Mouse (Mus musculus): ENCODE data around the gene Mrtfb. TPM values are rescaled to one million over a fixed set of nuclear protein-coding genes. Genes with fewer than 3 reads are reported as not detected.
A peak's percentile ranks its signal among the peaks of the same experiment; 100 is the strongest.

The Mrtfb gene
- total RNA-seq, 2 experiments from 2014 or later: 92.1 to 104 TPM

- no peak for DNase-seq (ENCODE audit: low spot score in 2 of 2)
Measured at GRCm38 (mm10) chr16:13381771-13382170, 125.5 kb downstream of the Mrtfb start.

DNA sequence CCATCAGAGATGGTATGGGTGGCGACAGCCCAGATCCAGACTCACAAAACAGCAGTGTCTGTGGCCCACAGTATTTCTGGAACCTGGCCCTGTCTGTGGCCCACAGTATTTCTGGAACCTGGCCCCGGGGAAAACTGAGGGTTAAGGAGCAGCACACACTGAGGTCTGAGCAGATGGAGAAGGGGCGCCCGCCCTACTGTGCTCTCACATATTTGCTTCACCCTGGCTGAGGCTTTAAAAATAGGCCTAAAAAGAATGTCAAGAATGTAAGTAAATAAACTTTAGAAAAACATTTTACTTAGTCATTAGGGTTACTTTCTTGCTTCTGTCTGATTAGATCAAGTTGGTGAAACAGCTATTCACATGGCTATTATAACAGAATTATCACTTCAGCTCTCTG, 131.0 kb downstream of the Mrtfb start:
- DNase-seq (ENCODE audit: low spot score in 2 of 2): no peak

DNA sequence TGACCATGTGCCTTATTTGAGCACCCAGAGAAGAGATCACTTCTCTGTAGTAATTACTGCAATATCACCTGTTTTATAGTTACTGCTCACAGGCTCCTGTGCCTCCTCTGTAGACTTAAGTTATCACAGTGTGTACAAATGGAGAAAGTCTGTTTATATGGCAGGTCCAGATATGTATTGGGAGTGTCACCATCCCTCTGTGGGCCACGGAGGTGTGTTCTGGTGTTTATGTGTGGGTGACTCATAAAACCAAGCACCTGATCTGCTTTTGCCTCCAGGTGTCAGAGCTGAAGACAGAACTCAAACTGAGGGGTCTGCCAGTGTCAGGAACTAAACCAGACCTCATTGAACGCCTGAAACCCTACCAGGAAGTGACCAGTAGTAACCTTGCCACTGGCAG, 144.1 kb downstream of the Mrtfb start:
- no peak for DNase-seq (ENCODE audit: low spot score in 2 of 2)

- no peak for DNase-seq (ENCODE audit: low spot score in 2 of 2)
Measured at GRCm38 (mm10) chr16:13401591-13401990, 145.3 kb downstream of the Mrtfb start.

- DNase-seq (ENCODE audit: low spot score in 2 of 2): no peak
Measured at GRCm38 (mm10) chr16:13404656-13405055, 148.4 kb downstream of the Mrtfb start.

GRCm38 (mm10) chr16:13405403-13405802, 149.1 kb downstream of the Mrtfb start:
- no peak for DNase-seq (ENCODE audit: low spot score in 2 of 2)

GRCm38 (mm10) chr16:13409530-13410163, 153.4 kb downstream of the Mrtfb start:
- DNase-seq (ENCODE audit: low spot score in 2 of 2): peak in 1 of 2 experiments; percentile 50

GRCm38 (mm10) chr16:13410760-13411159, 154.5 kb downstream of the Mrtfb start:
- no peak for DNase-seq (ENCODE audit: low spot score in 2 of 2)

GRCm38 (mm10) chr16:13411531-13411930, 155.2 kb downstream of the Mrtfb start:
- DNase-seq (ENCODE audit: low spot score in 2 of 2): no peak

GRCm38 (mm10) chr16:13414566-13414965, 158.3 kb downstream of the Mrtfb start:
- DNase-seq (ENCODE audit: low spot score in 2 of 2): no peak

DNA sequence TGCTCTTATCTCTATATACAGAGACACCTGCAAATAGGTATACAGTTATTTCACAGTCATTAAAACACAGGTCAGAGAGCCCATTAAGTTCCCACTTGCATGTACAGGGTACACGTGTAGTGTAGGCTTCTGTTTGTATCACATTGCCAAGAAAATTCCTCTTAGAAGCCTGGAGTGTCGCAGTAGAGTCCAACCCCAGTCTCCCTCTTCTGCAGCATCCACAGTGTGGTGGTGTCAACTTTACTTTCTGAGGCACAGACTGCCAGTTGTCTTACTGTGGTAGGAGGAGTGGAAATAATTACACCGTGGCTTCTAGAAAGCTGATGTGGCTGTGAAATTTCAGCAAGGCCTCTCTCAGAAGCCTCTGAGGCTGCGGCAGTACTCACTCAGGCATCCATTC, 158.7 kb downstream of the Mrtfb start:
- no peak for DNase-seq (ENCODE audit: low spot score in 2 of 2)

GRCm38 (mm10) chr16:13415465-13415864, 159.2 kb downstream of the Mrtfb start:
- no peak for DNase-seq (ENCODE audit: low spot score in 2 of 2)

GRCm38 (mm10) chr16:13416465-13416864, 160.2 kb downstream of the Mrtfb start:
- DNase-seq (ENCODE audit: low spot score in 2 of 2): peak; percentile 42 to 43

GRCm38 (mm10) chr16:13417904-13418303, 161.6 kb downstream of the Mrtfb start:
- DNase-seq (ENCODE audit: low spot score in 2 of 2): no peak

GRCm38 (mm10) chr16:13419752-13420151, 163.5 kb downstream of the Mrtfb start:
- no peak for DNase-seq (ENCODE audit: low spot score in 2 of 2)

DNA sequence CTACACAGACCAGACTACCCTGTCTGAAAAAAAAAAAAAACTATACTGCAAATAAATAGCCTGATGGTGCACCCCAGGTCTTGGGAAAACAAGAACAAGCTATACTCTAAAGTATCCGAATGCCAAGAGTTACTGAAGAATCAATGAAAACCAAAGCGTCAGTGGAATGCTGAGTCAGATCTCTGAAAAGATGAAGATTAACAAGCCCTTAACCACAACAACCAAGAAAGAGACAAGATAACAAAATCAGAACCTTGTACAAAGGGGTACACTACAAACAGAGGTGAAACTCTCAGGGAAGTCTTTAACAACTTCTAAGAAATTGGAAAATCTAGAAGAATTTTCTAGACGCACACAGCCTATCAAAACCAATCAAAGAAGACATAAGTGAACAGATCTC, 166.2 kb downstream of the Mrtfb start:
- no peak for DNase-seq (ENCODE audit: low spot score in 2 of 2)

- no peak for DNase-seq (ENCODE audit: low spot score in 2 of 2)
Measured at GRCm38 (mm10) chr16:13423587-13424355, 167.5 kb downstream of the Mrtfb start.

- peak in 1 of 2 experiments; percentile 42 for DNase-seq (ENCODE audit: low spot score in 2 of 2)
Measured at GRCm38 (mm10) chr16:13425804-13426203, 169.5 kb downstream of the Mrtfb start.

GRCm38 (mm10) chr16:13426831-13427589, 170.7 kb downstream of the Mrtfb start:
- DNase-seq (ENCODE audit: low spot score in 2 of 2): no peak

DNA sequence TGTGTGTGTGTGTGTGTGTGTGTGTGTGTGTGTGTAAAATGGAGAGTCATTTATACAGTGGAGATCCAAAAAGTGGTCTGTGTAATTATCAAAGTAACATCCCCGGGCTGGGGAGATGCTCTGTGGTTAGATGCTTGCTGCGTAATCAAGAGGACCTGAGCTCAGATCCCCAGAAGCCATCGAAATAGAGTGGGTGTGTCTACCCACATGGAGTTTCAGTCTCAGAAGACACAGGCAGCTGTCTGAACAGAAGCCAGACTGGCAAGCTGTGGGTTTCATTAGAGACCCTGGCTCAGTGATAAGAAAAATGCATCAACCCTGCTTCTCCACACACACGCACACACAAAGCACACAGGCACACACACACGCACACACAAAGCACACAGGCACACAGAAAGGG, 171.8 kb downstream of the Mrtfb start:
- DNase-seq (ENCODE audit: low spot score in 2 of 2): no peak

DNA sequence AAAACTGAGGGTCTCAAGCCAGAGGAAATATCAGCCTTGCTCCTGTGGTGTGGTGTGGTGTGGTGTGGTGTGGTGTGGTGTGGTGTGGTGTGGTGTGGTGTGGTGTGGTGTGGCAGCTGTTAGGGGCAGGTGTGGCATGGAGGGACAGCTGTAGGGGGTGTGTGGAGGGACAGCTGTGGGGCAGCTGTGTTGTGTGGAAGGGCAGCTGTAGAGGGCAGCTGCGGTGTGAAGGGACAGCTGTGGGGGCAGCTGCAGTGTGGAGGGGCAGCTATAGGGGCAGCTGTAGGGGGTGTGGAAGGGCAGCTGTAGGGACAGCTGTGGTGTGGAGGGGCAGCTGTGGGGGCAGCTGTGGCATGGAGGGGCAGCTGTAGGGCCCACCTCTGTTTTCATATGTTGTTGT, 172.5 kb downstream of the Mrtfb start:
- no peak for DNase-seq (ENCODE audit: low spot score in 2 of 2)

Measured in layer of hippocampus, postnatal 10 days (tissue).